Mouse (Mus musculus) CH12.LX (cell line): Measurements from ENCODE around the gene Qser1.

Experiments used
- BHLHE40 ChIP-seq: IDR thresholded peaks from 2 replicates; pipeline ENCODE4 v1.6.1; 2011; ENCODE audit warnings: mild to moderate bottlenecking, low read depth, low read length, improper control_type of control experiment
- CHD1 ChIP-seq: IDR thresholded peaks from 2 replicates; pipeline ENCODE4 v1.6.1; 2012; ENCODE audit warnings: low read depth, low read length, improper control_type of control experiment, inconsistent platforms
- CTCF ChIP-seq, 2 experiments: IDR thresholded peaks in 1 of 2; conservative IDR thresholded peaks in 1 of 2; 2 replicates each; pipeline ENCODE4 v1.5.1; 2011 to 2012; ENCODE audit warnings: low read depth in 2 of 2, low read length in 2 of 2, improper control_type of control experiment in 1 of 2, inconsistent platforms in 1 of 2, mild to moderate bottlenecking in 1 of 2, moderate library complexity in 1 of 2
- EP300 ChIP-seq: IDR thresholded peaks from 2 replicates; pipeline ENCODE4 v1.6.1; 2011; ENCODE audit warnings: low read length, improper control_type of control experiment
- ETS1 ChIP-seq: conservative IDR thresholded peaks from 2 replicates; pipeline ENCODE4 v1.6.1; 2012; ENCODE audit warnings: low read depth, mild to moderate bottlenecking, inconsistent platforms, low read length, improper control_type of control experiment, moderate library complexity
- JUND ChIP-seq: conservative IDR thresholded peaks from 2 replicates; pipeline ENCODE4 v1.6.1; 2011; ENCODE audit warnings: low read depth, low read length, improper control_type of control experiment
- MAFK ChIP-seq: IDR thresholded peaks from 2 replicates; pipeline ENCODE4 v1.6.1; 2011; ENCODE audit warnings: low read length, improper control_type of control experiment; ENCODE audit not compliant: insufficient replicate concordance
- MAX ChIP-seq: IDR thresholded peaks from 2 replicates; pipeline ENCODE4 v1.6.1; 2011; ENCODE audit warnings: low read length, improper control_type of control experiment
- POLR2A ChIP-seq: IDR thresholded peaks from 2 replicates; pipeline ENCODE4 v1.6.1; 2011; ENCODE audit warnings: low read depth, mild to moderate bottlenecking, improper control_type of control experiment, low read length
- SIN3A ChIP-seq: IDR thresholded peaks from 2 replicates; pipeline ENCODE4 v1.6.1; 2012; ENCODE audit warnings: low read length, improper control_type of control experiment, inconsistent platforms
- TCF12 ChIP-seq: IDR thresholded peaks from 2 replicates; pipeline ENCODE4 v1.6.1; 2014; ENCODE audit warnings: low read depth, mild to moderate bottlenecking, inconsistent platforms, low read length, improper control_type of control experiment
- ZNF384 ChIP-seq: IDR thresholded peaks from 2 replicates; pipeline ENCODE4 v1.6.1; 2012; ENCODE audit warnings: low read depth, low read length, improper control_type of control experiment, inconsistent platforms

DNA sequence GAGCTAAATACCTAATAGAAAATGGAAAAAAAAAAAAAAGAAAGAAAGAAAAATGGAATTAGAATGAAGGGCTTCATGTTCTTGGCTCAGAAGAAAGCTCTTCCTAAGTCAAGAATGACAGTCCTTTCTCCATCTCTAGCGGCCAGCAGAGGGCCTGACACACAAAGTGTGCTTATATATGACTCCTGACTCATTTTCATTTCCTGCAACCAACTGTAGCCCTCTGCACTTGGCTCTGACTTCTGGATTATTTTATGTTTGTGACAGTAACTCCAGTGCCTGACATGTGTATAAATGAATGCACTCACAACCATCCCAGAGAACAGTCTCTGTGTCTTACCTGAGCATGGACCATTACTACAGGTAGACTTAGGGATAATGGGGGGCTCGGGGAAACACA is 31.1 kb upstream of the Qser1 start:
- TF ChIP-seq CTCF (conservative IDR thresholded peaks at IDR 0.05 in 1 of 2, IDR thresholded peaks at IDR 0.05 in 1 of 2; ENCODE audit: low read depth in 2 of 2, low read length in 2 of 2) (peak; percentile 37 to 75; a peak in 3 of 4 replicates), POLR2A (no peak), ETS1 (no peak; the same call in 1 of the 2 replicates), TCF12 (0 out of 2 replicates have a peak, but pooled peaks have one; percentile 11), SIN3A (peak; percentile 52; the same call in 1 of the 2 replicates), ZNF384 (no peak), BHLHE40 (peak; percentile 57; the same call in 1 of the 2 replicates), CHD1 (no peak), EP300 (0 out of 2 replicates have a peak, but pooled peaks have one; percentile 23), MAX (0 out of 2 replicates have a peak, but pooled peaks have one; percentile 27), JUND (peak; percentile 51), MAFK (no peak)
